Mouse (Mus musculus): ENCODE results near the gene Abl1. TPM values are rescaled to one million over a fixed set of nuclear protein-coding genes. Genes with fewer than 3 reads are reported as not detected.
A peak's percentile ranks its signal among the peaks of the same experiment; 100 is the strongest.

Abl1 gene
- polyA plus RNA-seq, 1 experiment, result 28.0 TPM

- Histone ChIP-seq H3K4me2 (ENCODE audit: low read depth) (peak overlapping the region; percentile 8), H3K27me3 (ENCODE audit: control insufficient read depth, insufficient read depth, insufficient read length) (no peaks in the 10 kb centered on the region), H3K4me3 (no peak overlapping the region), H3K36me3 (ENCODE audit: control insufficient read depth, insufficient read depth) (no peaks in the 10 kb centered on the region), H3ac (ENCODE audit: control insufficient read depth, insufficient read length) (no peak overlapping the region), H3K79me2 (ENCODE audit: control insufficient read depth, insufficient read depth) (peaks cover 83% of the 10 kb centered on the region)
- TF ChIP-seq MYOD1 (IDR thresholded peaks at IDR 0.05; ENCODE audit: control insufficient read depth in 1 of 3, insufficient read length in 2 of 3, low read depth in 2 of 3) (no peak), CEBPB (IDR thresholded peaks at IDR 0.05; ENCODE audit: insufficient read depth, poor library complexity, severe bottlenecking) (no peak), POLR2AphosphoS2 (IDR thresholded peaks at IDR 0.05; ENCODE audit: insufficient read length, low read depth) (no peak), MYOG (IDR thresholded peaks at IDR 0.05; ENCODE audit: control insufficient read depth in 1 of 3, insufficient read depth in 1 of 3, insufficient read length in 2 of 3, low read depth in 2 of 3) (no peak), REST (IDR thresholded peaks at IDR 0.05; ENCODE audit: insufficient read depth, insufficient read length) (no peak), TCF12 (IDR thresholded peaks at IDR 0.05; ENCODE audit: insufficient read depth, poor library complexity, severe bottlenecking) (no peak), SRF (IDR thresholded peaks at IDR 0.05; ENCODE audit: control insufficient read depth, insufficient read length, low read depth) (no peak), E2F4 (IDR thresholded peaks at IDR 0.05; ENCODE audit: insufficient read depth) (no peak), TCF3 (IDR thresholded peaks at IDR 0.05; ENCODE audit: insufficient read length, low read depth) (no peak), USF1 (IDR thresholded peaks at IDR 0.05; ENCODE audit: low read depth) (no peak), MAX (IDR thresholded peaks at IDR 0.05; ENCODE audit: low read depth) (no peak), POLR2A (IDR thresholded peaks at IDR 0.05; ENCODE audit: insufficient read length, low read depth) (no peak)
Measured at GRCm38 (mm10) chr2:31763271-31763670, 75.1 kb downstream of the Abl1 start.

- H3K79me2 ChIP-seq (ENCODE audit: control insufficient read depth, insufficient read depth), result peaks cover 99% of the 10 kb centered on the region
- no peaks in the 10 kb centered on the region for H3K36me3 ChIP-seq (ENCODE audit: control insufficient read depth, insufficient read depth)
- no peaks in the 10 kb centered on the region for H3K27me3 ChIP-seq (ENCODE audit: control insufficient read depth, insufficient read depth, insufficient read length)
- no peak overlapping the region for H3ac ChIP-seq (ENCODE audit: control insufficient read depth, insufficient read length)
- TF ChIP-seq CEBPB (IDR thresholded peaks at IDR 0.05; ENCODE audit: insufficient read depth, poor library complexity, severe bottlenecking), result no peak
- TF ChIP-seq POLR2A (IDR thresholded peaks at IDR 0.05; ENCODE audit: insufficient read length, low read depth), result peak; percentile 40
- no peak overlapping the region for H3K4me2 ChIP-seq (ENCODE audit: low read depth)
- H3K4me3 ChIP-seq, result no peak overlapping the region
Measured at GRCm38 (mm10) chr2:31767104-31767503, 78.9 kb downstream of the Abl1 start.

GRCm38 (mm10) chr2:31767815-31768214 lies 79.6 kb downstream of the Abl1 start:
- H3K79me2 ChIP-seq (ENCODE audit: control insufficient read depth, insufficient read depth), result peaks cover 99% of the 10 kb centered on the region
- no peak overlapping the region for H3K4me2 ChIP-seq (ENCODE audit: low read depth)
- no peak overlapping the region for H3K4me3 ChIP-seq
- no peak for TF ChIP-seq CEBPB (IDR thresholded peaks at IDR 0.05; ENCODE audit: insufficient read depth, poor library complexity, severe bottlenecking)
- no peak for TF ChIP-seq MYOG (IDR thresholded peaks at IDR 0.05; ENCODE audit: control insufficient read depth in 1 of 3, insufficient read depth in 1 of 3, insufficient read length in 2 of 3, low read depth in 2 of 3)
- no peak for TF ChIP-seq MYOD1 (IDR thresholded peaks at IDR 0.05; ENCODE audit: control insufficient read depth in 1 of 3, insufficient read length in 2 of 3, low read depth in 2 of 3)
- TF ChIP-seq POLR2A (IDR thresholded peaks at IDR 0.05; ENCODE audit: insufficient read length, low read depth), result no peak
- TF ChIP-seq SRF (IDR thresholded peaks at IDR 0.05; ENCODE audit: control insufficient read depth, insufficient read length, low read depth), result no peak
- TF ChIP-seq E2F4 (IDR thresholded peaks at IDR 0.05; ENCODE audit: insufficient read depth), result no peak
- TF ChIP-seq TCF12 (IDR thresholded peaks at IDR 0.05; ENCODE audit: insufficient read depth, poor library complexity, severe bottlenecking), result no peak
- TF ChIP-seq POLR2AphosphoS2 (IDR thresholded peaks at IDR 0.05; ENCODE audit: insufficient read length, low read depth), result no peak
- H3ac ChIP-seq (ENCODE audit: control insufficient read depth, insufficient read length), result no peak overlapping the region
- no peaks in the 10 kb centered on the region for H3K27me3 ChIP-seq (ENCODE audit: control insufficient read depth, insufficient read depth, insufficient read length)
- H3K36me3 ChIP-seq (ENCODE audit: control insufficient read depth, insufficient read depth), result no peaks in the 10 kb centered on the region

- Histone ChIP-seq H3K27me3 (ENCODE audit: control insufficient read depth, insufficient read depth, insufficient read length) (no peaks in the 10 kb centered on the region), H3K4me3 (no peak overlapping the region), H3K36me3 (ENCODE audit: control insufficient read depth, insufficient read depth) (no peaks in the 10 kb centered on the region), H3K4me2 (ENCODE audit: low read depth) (peak overlapping the region; percentile 76), H3K79me2 (ENCODE audit: control insufficient read depth, insufficient read depth) (peaks cover 99% of the 10 kb centered on the region), H3ac (ENCODE audit: control insufficient read depth, insufficient read length) (no peak overlapping the region)
- TF ChIP-seq CEBPB (IDR thresholded peaks at IDR 0.05; ENCODE audit: insufficient read depth, poor library complexity, severe bottlenecking) (no peak), TCF3 (IDR thresholded peaks at IDR 0.05; ENCODE audit: insufficient read length, low read depth) (no peak), REST (IDR thresholded peaks at IDR 0.05; ENCODE audit: insufficient read depth, insufficient read length) (no peak), SRF (IDR thresholded peaks at IDR 0.05; ENCODE audit: control insufficient read depth, insufficient read length, low read depth) (no peak), USF1 (IDR thresholded peaks at IDR 0.05; ENCODE audit: low read depth) (no peak), MYOG (IDR thresholded peaks at IDR 0.05; ENCODE audit: control insufficient read depth in 1 of 3, insufficient read depth in 1 of 3, insufficient read length in 2 of 3, low read depth in 2 of 3) (no peak), MYOD1 (IDR thresholded peaks at IDR 0.05; ENCODE audit: control insufficient read depth in 1 of 3, insufficient read length in 2 of 3, low read depth in 2 of 3) (no peak), MAX (IDR thresholded peaks at IDR 0.05; ENCODE audit: low read depth) (no peak), POLR2AphosphoS2 (IDR thresholded peaks at IDR 0.05; ENCODE audit: insufficient read length, low read depth) (no peak), E2F4 (IDR thresholded peaks at IDR 0.05; ENCODE audit: insufficient read depth) (no peak), POLR2A (IDR thresholded peaks at IDR 0.05; ENCODE audit: insufficient read length, low read depth) (no peak), TCF12 (IDR thresholded peaks at IDR 0.05; ENCODE audit: insufficient read depth, poor library complexity, severe bottlenecking) (no peak)
Measured at GRCm38 (mm10) chr2:31769115-31769514, 80.9 kb downstream of the Abl1 start.

GRCm38 (mm10) chr2:31769631-31770111 lies 81.5 kb downstream of the Abl1 start:
- Histone ChIP-seq H3K27me3 (ENCODE audit: control insufficient read depth, insufficient read depth, insufficient read length) (no peaks in the 10 kb centered on the region), H3K4me3 (no peak overlapping the region), H3ac (ENCODE audit: control insufficient read depth, insufficient read length) (no peak overlapping the region), H3K36me3 (ENCODE audit: control insufficient read depth, insufficient read depth) (no peaks in the 10 kb centered on the region), H3K4me2 (ENCODE audit: low read depth) (peak overlapping the region; percentile 76), H3K79me2 (ENCODE audit: control insufficient read depth, insufficient read depth) (peaks cover 99% of the 10 kb centered on the region)
- TF ChIP-seq USF1 (IDR thresholded peaks at IDR 0.05; ENCODE audit: low read depth) (no peak), TCF12 (IDR thresholded peaks at IDR 0.05; ENCODE audit: insufficient read depth, poor library complexity, severe bottlenecking) (no peak), REST (IDR thresholded peaks at IDR 0.05; ENCODE audit: insufficient read depth, insufficient read length) (no peak)
